Mouse (Mus musculus) CD8-positive naive resting alpha-beta T cell, adult 2 months (primary cell): ENCODE measurements around the gene Slc41a3.
"Not testable (repeated sequence)": the region's sequence is repeated elsewhere in the genome, so short reads cannot be mapped to it uniquely, and the experiment has no call there.

Source experiments
- DNase-seq, 2 experiments: peaks; one replicate each; pipeline ENCODE4 v3.0.0; 2022; ENCODE audit warnings: low read depth in 2 of 2, low spot score in 2 of 2

Slc41a3 gene

GRCm38 (mm10) chr6:90623456-90623836 is 18.9 kb downstream of the Slc41a3 start:
- DNase-seq = no peak

DNA sequence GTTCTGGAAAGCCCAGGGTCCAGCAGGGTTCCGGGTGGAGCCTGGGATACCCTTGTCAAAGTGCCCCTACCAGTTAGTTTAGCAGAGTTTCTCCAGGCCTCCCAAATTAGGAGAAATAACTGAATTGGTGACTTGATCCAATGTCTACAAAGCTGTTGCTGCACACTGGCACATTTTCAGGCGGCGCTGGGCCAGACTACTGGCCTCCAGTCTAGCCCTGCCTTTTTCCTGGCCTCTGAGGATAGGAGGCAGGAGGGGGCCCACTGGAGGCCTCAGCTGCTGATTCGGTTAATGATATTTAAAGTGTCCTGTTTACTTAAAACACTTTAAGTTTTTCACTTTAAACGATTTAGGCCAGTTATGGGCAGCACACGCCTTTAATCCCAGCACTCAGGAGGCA is 19.7 kb downstream of the Slc41a3 start:
- no peak for DNase-seq

- no peak for DNase-seq
Measured at GRCm38 (mm10) chr6:90624733-90625132, 20.2 kb downstream of the Slc41a3 start.

GRCm38 (mm10) chr6:90625207-90625994 is 20.9 kb downstream of the Slc41a3 start:
- DNase-seq = no peak

- DNase-seq = no peak
Measured at GRCm38 (mm10) chr6:90627556-90627955, 23.0 kb downstream of the Slc41a3 start.

DNA sequence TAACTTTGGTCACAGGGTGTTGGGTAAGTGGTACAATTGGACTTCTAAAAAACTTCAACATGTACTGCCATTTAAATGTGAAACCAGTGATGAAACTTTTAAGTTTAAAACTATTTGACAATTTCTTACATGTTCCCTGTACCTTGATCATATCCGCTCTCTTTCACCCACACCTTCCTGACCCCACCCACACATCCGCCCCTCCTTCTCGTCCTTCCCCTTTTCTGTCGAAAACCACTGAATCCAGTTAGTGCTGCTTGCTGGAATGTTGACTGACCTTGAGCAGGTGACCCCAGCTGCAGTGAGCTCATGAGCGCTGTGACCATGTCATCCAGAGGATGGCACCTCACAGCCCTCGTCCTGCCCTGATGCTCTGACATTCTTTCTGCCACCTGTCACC is 25.0 kb downstream of the Slc41a3 start:
- no peak for DNase-seq

DNA sequence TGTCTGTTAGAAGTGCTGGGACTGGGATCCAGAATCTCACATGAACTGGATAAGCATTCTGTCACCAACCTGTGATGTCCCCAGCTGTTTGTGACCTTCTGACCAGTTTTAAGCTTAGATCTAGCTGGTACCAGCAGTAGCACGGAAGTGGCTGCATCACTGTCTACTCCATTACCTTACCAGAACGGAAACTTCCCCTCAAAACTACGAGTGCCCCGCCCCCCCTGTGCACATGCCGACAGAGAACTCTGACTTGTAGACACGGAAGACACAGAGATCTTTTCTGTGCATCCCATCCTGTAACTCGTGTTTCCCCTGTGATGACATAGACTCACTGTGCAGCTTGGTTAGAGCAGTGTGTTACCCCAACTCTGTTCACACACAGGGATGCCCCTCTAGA is 25.9 kb downstream of the Slc41a3 start:
- DNase-seq = no peak

DNA sequence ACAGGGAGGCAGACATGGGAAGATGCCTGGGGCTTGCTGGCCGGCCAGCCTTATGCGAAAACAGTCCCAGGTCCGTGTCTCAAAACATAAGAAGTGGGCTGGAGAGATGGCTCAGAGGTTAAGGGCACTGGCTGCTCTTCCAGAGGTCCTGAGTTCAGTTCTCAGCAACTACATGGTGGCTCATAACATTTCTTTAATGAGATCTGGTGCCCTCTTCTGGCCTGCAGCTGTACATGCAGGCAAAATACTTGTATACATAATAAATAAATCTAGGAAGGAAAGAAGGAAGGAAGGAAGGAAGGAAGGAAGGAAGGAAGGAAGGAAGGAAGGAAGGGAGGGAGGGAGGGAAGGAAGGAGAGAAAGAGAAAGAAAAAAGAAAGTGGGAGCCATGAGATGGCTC is 28.0 kb downstream of the Slc41a3 start:
- DNase-seq = not testable (repeated sequence)

DNA sequence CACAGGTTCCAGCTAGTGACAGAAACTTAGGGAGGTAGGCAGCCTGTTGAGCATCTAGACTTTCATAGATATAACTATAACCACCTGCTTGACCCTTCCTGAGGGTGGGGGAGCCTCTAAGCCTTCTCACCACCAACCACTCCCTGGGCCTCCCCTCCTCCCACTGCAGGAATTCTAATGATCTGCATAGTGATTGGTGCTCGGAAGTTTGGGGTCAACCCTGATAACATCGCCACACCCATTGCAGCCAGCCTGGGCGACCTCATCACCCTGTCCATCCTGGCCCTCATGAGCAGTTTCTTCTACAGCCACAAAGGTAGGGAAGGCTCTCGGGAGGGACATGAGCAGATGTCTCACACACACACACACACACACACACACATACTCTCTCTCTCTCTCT is 30.6 kb downstream of the Slc41a3 start:
- DNase-seq = no peak

- no peak for DNase-seq
Measured at GRCm38 (mm10) chr6:90635611-90636010, 31.1 kb downstream of the Slc41a3 start.

DNA sequence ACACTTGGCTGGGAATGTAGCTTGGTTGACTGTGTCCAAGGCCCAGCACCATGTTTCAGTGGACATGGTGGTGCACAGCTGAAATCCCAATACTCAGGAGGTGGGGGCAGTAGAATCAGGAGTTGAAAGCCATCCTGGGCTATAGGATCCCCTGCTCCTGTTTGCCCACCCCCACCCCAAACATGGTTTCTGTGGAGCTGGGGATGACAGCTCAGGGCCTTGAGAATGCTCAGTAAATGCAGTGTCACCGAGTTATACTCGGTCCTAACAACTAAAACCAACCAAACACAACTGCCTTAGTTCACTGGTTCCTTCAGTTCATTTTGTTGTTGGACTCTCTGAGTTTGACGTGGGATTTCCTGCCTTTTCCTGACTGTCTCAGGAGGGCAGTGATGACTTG is 38.5 kb downstream of the Slc41a3 start:
- no peak for DNase-seq

DNA sequence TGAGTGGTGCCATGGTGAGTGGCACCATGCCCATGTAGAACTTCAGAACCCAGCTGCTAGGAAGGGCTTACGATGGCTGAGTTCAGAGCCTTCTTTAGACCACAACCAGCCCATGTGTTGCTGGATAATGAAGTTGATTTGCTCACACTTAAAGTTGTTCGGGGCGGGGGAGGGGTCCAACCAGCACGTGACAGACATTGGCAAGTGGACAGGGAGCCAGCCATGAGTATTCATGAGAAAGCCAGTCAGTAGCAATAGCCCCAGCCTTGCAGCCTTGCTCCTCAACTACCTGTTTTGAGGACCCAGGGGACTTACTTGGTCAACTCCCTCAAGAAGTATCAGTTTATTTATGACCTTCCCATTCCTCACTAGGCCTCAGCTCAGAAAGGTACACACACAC is 40.4 kb downstream of the Slc41a3 start:
- DNase-seq = no peak

DNA sequence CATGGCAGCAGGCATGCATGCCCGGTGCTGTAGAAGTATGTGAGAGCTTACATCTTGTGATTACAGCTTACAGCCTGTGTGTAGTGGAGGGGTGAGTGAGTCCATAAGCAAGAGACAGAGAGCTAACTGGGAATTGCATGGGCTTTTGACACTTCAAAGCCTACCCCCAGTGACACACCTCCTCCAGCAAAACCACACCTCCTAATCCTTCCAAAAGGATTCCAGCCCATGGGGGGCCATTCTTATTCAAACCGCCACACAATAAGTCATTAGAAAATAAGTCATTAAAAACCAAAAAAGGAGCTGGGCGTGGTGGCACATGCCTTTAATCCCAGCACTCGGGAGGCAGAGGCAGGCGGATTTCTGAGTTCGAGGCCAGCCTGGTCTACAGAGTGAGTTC is 43.9 kb downstream of the Slc41a3 start:
- no peak for DNase-seq

- no peak for DNase-seq
Measured at GRCm38 (mm10) chr6:90649279-90649678, 44.8 kb downstream of the Slc41a3 start.

DNA sequence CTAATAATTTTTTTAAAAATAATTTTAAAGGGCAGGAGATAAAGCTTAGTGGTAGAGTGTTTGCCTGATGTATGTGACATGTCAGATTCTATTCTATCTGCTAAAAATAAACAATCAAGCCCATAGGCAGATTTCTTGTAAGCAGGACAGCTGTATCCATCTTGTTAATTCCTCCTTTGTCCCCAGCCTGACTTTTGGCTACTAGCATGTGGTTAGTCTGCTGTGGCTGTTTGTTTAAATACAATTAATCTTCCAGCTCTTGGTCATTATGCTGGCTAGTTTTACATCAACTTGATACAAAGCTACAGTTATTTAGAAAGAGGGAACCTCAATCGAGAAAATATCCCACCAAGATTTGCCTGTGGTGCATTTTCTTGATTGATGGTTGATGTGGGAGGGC is 46.1 kb downstream of the Slc41a3 start:
- no peak for DNase-seq

DNA sequence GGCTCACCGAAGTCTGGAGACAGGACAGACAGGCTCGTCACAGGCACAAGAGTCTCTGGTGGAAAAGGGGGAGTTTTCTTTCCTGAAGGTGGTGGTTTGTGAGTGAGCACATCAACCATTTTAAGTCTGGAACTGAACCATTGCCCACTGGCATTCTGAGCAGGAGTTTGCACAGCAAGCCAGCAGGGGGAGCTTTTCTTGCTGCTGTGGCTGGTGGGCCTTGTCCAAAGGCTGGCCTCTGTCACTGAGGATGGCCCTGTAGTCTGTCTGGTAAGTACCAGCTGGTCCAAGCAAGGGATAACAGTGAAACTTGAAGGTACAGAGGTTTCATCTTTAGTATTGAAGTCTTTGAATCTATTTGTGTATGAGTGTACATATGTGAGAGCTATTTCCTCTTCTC is 49.2 kb downstream of the Slc41a3 start:
- DNase-seq = peak in 1 of 2 experiments; percentile 13

GRCm38 (mm10) chr6:90656344-90656850 is 51.9 kb downstream of the Slc41a3 start:
- DNase-seq = not testable (repeated sequence)

DNA sequence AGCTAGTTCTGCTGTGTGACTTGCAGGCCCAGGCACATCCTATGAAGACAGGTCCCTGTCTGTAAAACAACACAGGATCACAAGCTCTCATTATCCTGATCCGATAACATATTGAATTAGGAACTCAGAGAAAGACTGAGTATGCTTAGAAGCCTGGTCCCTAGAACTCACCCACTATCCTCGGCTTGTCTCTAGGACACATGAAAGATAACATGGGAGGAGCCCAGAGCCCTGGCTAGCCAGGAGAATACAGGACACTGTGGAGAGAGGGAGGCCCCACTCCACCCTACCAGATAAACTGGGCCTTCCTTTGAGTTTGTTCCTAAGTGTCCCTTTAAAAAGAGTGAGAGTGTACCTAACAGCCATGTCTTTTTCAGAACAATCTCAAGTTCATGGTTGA is 55.4 kb downstream of the Slc41a3 start:
- no peak for DNase-seq

DNA sequence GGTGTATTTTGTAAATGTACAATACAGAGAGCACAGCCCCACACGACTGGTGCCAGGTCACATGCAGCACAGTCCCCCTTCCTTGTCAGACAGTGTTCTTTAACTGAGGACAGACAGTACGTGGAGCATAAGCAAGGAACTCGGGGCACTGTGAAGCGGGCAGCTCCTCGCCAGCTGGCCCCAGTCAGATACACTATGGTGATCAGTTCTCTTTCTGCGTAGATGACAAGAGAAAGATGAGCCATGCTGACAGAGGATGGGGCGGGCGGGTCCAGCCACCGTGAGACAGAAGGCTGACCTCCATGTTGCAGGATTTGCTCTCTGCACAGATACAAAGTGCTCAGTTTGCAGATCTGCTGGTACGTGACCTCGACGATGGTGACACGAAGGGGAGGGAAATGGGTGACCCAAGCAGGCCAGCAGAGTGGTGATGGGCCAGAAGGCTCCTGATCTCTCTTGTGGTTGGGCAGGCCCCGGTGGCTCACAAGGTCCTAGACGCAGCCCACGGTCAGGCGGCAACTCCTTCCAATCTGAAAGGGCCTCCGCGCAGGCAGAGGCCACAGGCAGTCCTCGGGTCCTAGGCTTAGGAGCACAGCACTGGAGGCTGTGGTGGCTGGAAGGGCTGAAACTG is 56.0 kb downstream of the Slc41a3 start:
- no peak for DNase-seq

GRCm38 (mm10) chr6:90661029-90661399 is 56.5 kb downstream of the Slc41a3 start:
- no peak for DNase-seq

GRCm38 (mm10) chr6:90662148-90662547 is 57.6 kb downstream of the Slc41a3 start:
- DNase-seq = no peak

DNA sequence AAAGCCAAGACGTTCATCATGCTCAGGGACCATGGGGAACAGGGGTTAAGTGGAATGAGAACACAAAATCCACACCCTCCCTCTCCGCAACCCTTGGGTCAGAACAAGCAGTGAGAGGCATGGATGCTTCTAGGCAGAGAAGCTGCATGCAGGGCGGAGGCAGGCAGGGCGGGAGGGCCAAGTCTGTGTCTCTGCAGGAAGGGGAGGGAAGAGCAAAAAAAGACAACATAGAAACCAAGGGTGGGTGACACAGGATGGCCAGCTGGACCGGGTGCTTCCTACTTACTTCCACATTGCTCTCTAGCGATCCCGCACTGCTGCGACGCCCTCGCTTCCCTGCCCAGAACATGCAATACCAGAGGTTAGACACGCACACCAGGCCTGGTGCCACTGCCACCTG is 59.2 kb downstream of the Slc41a3 start:
- DNase-seq = no peak

DNA sequence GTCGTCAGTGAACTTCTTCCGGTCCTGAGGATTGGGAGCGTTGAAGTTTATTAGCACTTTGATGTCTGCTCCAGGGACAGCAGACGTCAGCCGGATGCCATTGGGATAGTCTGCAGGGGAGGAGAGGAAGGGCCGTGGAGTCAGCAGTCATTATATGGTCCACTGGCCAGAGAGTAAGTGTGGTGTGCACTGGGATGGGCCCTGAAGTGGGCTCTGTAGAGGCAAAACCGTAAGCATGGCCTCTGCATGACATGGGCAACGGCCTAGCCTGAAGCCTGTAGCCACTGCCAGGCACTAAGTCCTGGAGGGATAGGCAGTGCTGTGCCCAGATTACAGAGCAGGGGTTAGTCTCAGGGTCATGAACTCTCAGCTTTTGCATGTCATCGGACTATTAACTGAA is 64.2 kb downstream of the Slc41a3 start:
- DNase-seq = no peak
